Mouse (Mus musculus) frontal cortex, postnatal 14 days (tissue): Measurements from ENCODE around the gene Cd19.

Experiments
- DNase-seq, 2 experiments: peaks; one replicate each; pipeline ENCODE4 v3.0.0; 2022; ENCODE audit warnings: low spot score in 2 of 2

Cd19 gene

DNA sequence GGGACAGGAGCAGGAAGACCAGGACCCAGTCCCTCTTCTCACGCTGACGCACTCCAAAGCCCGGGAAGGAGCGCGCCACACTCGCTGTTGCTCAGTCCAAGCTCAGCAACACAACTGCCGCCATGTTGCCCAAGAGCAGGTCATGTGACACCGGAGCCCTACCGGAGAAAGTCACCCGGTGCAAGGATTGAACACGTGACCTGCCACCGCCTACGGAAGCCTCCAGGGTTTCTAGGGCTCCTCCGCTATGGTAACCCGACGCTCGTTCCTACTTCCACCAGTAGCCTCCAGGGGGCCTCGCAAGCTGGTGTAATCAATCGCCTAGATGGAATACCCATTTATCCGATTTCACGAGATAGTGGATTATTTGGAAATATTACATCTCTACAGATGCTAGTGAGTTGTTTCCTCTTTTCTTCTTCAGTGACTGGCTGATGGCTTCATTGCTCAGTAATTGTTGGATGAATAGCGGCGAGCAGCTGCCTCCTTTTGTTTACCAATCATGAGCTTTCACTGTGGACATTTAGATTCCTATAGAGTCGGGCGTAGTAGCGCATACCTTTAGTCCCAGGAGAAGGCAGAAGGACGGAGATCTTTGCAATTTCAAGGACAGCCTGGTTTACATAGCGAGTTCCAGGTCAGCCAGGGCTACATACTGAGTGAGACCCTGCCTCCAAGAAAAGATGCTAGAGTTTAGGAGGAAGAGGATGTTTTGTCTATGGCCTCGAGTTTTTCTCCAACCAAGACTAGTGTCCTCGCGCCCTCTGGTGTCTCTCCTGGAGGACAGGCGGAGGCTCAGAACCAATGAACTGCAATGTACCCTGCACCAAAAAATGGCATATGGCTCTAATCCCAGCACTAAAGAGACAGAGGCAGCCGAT lies 37.2 kb downstream of the Cd19 start, which contains the start of gene Spns1:
TSS of gene Spns1 (minus strand) at position 173 of the 881 bp plus-strand sequence.
- DNase-seq, result peak; percentile 96 to 97

DNA sequence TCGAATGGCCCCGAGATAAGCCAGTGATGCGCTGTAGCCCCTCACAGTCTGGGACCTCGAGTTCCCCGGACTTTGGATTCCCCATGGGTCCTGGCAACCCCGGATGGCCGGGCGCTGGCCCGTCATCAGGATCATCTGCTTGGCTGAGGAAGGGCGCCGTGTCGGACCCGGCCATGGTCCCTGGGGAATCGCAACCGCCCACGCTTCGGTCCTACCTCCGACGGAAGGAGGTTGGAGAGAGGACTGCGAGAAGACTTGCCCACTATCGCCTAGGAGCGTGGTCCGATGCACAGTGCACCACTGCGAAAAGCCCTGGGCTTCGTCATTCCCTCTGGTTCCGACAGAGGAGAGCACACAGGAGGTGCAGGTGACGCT lies 37.8 kb downstream of the Cd19 start:
- no peak for DNase-seq

DNA sequence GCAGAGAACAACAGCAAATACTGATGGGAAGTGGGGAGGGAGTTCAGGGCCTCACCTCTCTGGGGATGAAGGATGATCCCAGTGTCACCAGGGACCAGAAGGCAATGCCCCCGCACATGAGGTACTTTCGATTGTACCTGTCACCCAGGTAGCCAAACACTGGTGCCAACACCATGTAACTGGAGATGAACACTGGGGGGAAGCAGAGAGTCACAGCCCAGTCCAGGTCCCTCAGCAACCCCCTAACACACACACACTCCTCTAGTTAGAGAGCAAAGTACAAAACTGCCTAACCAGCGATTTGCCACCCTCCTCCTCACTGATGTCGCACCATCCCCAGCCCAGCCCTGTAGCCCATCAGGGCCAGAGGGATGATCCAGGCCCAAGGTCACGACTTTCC lies 39.7 kb downstream of the Cd19 start:
- no peak for DNase-seq

DNA sequence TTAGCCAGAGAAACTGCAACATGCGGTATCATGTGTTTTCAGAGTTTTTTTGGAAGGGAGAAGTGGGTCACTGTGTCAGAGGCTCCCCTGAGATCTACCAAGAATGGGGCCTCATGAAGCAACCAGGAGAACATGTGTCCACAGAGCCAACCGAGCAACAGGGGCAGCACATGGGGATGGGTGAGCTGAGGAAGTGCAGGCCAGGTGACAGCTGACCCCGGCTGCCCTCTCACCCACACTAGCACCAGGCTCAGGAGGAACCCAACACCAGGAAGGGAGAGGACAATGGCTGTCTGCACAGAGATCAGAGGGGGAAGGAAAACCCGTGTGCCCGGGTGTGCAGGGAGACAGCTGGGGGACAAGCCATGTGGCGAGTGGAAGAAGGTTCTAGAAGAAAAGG lies 40.2 kb downstream of the Cd19 start:
- no peak for DNase-seq

DNA sequence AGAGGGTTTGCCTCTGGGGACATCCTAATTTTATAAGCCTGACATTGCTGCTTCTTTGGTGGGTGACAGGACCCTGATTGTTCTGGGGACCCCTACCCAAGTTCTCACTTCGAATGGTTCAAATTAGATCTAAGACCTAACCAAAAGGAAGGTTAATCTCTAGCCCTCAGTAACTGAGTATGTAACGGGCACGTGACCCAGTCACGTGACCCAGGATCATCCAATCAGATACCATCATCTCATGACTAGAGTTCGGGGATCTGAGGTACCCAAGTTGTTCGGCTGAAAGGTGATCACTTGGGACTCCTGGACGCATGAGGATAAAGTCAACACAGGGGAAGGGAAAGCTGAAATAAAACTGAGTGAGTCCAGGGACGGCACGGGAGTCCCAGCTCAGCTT lies 41.7 kb downstream of the Cd19 start:
- DNase-seq, result no peak

DNA sequence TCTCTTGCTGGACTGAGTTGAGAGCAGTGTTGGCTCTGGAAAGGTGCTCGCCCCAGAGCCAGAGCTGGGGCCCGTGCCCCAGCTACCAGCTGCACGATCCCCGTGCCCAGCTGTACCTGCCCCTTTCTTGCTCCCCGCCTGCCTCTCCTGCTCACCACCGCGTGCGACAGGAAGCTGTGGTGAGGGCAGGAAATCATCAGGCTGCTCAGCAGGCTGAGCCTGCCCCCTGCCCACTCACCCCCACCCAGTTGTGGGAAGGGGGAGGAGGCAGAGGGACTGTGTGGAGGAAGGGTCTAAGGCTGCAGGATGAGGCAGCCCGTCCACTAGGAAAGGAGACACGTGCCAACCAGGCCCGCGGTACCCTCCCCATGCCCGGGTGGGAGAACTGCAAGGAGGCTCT lies 45.3 kb downstream of the Cd19 start, which contains the start of gene Lat:
TSS of gene Lat (minus strand) at position 178 of the 400 bp plus-strand sequence.
- DNase-seq, result no peak

DNA sequence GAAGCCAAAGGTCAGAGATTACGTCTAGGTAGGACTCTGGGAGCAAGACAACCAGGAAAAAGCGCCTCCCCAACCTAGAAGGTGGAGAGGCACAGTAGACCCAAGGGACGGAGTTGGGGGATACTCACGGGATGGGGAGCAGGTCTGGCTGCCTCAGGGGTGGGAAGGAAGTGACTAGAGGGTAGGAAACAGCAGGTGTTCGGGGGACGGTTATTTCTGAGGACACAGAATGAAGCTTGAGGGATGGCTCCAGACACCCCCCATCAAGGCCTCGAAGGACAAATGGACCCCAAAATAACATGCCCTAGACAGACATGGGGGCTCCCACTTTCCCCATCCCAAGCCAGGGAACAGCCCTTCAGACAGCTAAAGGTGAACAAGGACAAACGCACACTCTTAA lies 46.3 kb downstream of the Cd19 start:
- DNase-seq, result no peak

DNA sequence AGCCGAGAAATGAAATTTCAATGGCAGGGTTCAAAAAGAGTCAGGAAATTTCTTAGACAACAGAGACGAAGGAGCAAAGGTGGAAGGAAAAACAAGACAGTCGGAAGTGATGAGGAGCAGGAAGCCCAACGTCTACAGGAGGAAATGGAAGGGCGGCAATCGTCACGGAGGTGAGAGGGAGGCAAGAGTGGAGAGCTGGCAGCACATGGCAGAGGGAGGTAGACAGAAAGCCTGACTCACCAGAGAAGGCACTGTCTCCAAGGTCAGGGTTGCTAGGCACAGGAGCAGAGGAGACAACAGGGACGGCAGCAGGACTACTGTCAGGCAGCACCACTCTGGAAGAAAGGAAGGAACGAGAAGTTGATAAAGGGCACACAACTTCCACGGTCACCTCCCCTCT lies 47.1 kb downstream of the Cd19 start:
- no peak for DNase-seq

DNA sequence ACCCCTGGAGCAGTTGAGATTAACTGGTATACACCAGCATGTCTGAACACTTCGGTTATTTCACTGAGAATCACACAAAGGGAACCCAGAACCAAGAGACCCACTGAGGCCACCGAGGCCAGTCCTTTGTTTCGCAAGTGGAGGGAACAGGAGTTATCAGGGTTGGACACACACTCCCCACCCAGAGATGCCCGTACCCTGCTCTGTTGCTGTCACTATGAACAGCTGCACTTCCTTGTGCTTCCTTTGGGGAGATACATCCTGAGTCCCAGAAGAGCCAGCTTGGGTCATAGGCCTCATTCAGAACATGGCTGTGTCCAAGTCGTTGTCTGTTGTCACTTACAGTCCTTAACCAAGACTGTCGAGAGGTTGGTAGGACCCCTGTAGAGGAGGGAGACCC lies 51.7 kb downstream of the Cd19 start:
- DNase-seq, result no peak

DNA sequence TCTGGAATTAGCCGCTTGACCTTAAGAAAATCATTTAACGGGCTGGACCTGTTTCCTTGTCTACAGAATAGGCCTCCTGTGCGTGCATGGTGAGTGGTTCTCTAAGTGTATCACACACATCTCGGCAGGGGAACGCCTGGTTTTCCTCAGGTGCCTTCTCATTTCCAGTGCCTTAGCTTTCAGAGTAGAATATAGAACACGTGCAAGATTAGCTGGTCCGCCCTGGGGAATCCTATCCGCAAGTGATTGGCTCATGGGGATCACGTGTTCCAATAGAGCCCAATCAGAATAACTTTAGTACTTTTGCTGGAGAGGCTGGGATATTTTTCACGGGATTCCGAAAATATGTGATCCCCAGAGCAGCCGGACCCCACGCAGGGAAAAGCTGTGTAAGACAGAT lies 55.6 kb downstream of the Cd19 start:
- DNase-seq, result no peak
